In the genomic region with DNA sequence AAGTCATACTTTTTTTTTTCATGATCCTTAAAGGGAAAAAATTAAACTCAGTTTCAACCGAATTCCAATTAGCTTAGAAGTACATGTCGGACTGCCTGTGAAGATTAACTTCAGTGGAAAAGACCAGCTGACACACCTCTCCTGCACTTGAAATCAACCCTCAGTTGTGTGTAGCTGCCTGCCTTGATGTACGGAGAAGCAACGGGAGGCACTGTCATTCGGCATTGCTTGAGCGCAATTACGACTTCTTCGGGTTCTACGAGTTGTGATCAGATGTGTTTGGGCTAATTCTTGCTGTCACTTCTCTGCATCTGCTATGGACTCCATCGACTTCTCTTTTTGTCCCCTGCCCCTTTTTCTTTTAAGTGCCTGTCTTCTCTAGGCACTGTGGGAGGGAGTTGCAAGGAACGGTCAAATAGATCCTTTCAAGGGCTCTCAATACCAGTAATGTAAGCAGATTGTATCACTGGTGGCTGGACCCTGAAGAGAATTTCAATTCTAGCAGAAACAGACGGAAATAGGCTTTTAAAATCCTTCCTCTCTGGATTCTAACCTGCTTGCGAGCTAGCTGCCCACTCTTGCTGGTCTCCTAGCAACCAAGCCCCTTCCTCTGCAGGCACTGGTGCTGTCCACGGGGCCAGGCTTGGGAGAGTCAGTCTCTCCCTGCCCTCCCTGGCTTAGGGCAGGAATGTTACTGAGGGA, we compare ENCODE assay signal across 9 mouse cellular contexts. TPM values are rescaled to one million over a fixed set of nuclear protein-coding genes. Genes with fewer than 3 reads are reported as not detected.
A peak's percentile ranks its signal among the peaks of the same experiment; 100 is the strongest.
DNase-seq lines count a peak whose midpoint lies in the region; ATAC-seq and TF ChIP-seq lines count a peak whose summit lies in the region.
"Had no signal": no experiment of that assay in that cellular context is flagged by ENCODE, and none has a peak within 500 bp of the region (broad histone marks: within the 10 kb centered on the region; RNA-seq: fewer than 3 reads in every experiment).

No protein-coding gene starts in this region.

- no peak for DNase-seq in layer of hippocampus, adult 2 months (ENCODE audit: low spot score in 2 of 2)
- no peak for DNase-seq in layer of hippocampus, postnatal 36 days
- DNase-seq in hindbrain, postnatal 0 days (ENCODE audit: low spot score), result peak; percentile 80
- DNase-seq in testis, postnatal 14 days (ENCODE audit: low spot score), result no peak
- DNase-seq in thymus, postnatal 10 days (ENCODE audit: low spot score in 2 of 2), result no peak
- no peak for DNase-seq in B cell, adult 2 months

- 31% methylated on average over 14 of the region's 14 CpGs for WGBS in embryonic facial prominence, embryonic 12.5 days
- 11% methylated on average over 14 of the region's 14 CpGs for WGBS in hindbrain, postnatal 0 days
- WGBS in neural tube, embryonic 13.5 days, result 10% methylated on average over 14 of the region's 14 CpGs

- H3K27me3 ChIP-seq in embryonic facial prominence, embryonic 12.5 days, result no peaks in the 10 kb centered on the region
- H3K27me3 ChIP-seq in hindbrain, postnatal 0 days (ENCODE audit: insufficient read depth, low read length), result no peaks in the 10 kb centered on the region
- H3K27me3 ChIP-seq in neural tube, embryonic 13.5 days, result peaks cover 24% of the 10 kb centered on the region

- TF ChIP-seq CTCF in layer of hippocampus, adult 2 months (conservative IDR thresholded peaks at IDR 0.05), result no peak
- TF ChIP-seq CTCF in hindbrain, postnatal 0 days (IDR thresholded peaks at IDR 0.05; ENCODE audit: low read depth), result no peak

- no peaks in the 10 kb centered on the region for H3K36me3 ChIP-seq in embryonic facial prominence, embryonic 12.5 days
- no peaks in the 10 kb centered on the region for H3K36me3 ChIP-seq in hindbrain, postnatal 0 days (ENCODE audit: insufficient read depth, low read length)
- H3K36me3 ChIP-seq in neural tube, embryonic 13.5 days, result no peaks in the 10 kb centered on the region

- H3K4me2 ChIP-seq in embryonic facial prominence, embryonic 12.5 days (replicated peaks), result peak overlapping the region; percentile 36
- H3K4me2 ChIP-seq in hindbrain, postnatal 0 days (ENCODE audit: low read depth, low read length), result peak overlapping the region; percentile 45
- H3K4me2 ChIP-seq in neural tube, embryonic 13.5 days, result peak overlapping the region; percentile 51

- H3K4me1 ChIP-seq in embryonic facial prominence, embryonic 12.5 days, result peaks cover 26% of the 10 kb centered on the region
- H3K4me1 ChIP-seq in hindbrain, postnatal 0 days (ENCODE audit: insufficient read depth, low read length), result peaks cover 18% of the 10 kb centered on the region
- peaks cover 33% of the 10 kb centered on the region for H3K4me1 ChIP-seq in neural tube, embryonic 13.5 days (replicated peaks)

- H3K9ac ChIP-seq in embryonic facial prominence, embryonic 12.5 days, result peak overlapping the region; percentile 24; the same call in 1 of the 2 replicates
- H3K9ac ChIP-seq in hindbrain, postnatal 0 days (replicated peaks; ENCODE audit: low read length), result 0 out of 2 replicates have a peak overlapping the region, but pooled peaks have one; percentile 21
- peak overlapping the region; percentile 47; the same call in 1 of the 2 replicates for H3K9ac ChIP-seq in neural tube, embryonic 13.5 days

- H3K4me3 ChIP-seq in layer of hippocampus, adult 2 months, result peak overlapping the region; percentile 10; the same call in 1 of the 2 replicates
- H3K4me3 ChIP-seq in embryonic facial prominence, embryonic 12.5 days, result no peak overlapping the region
- no peak overlapping the region for H3K4me3 ChIP-seq in hindbrain, postnatal 0 days (ENCODE audit: low read length)
- peak overlapping the region; percentile 10; the same call in 1 of the 2 replicates for H3K4me3 ChIP-seq in neural tube, embryonic 13.5 days
- H3K4me3 ChIP-seq: myocyte had no signal

- peak overlapping the region; percentile 53; the same call in 1 of the 2 replicates for H3K27ac ChIP-seq in layer of hippocampus, adult 2 months
- no peak overlapping the region; the same call in 1 of the 2 replicates for H3K27ac ChIP-seq in embryonic facial prominence, embryonic 12.5 days
- peak overlapping the region; percentile 66 for H3K27ac ChIP-seq in hindbrain, postnatal 0 days
- peak overlapping the region; percentile 73 for H3K27ac ChIP-seq in neural tube, embryonic 13.5 days (replicated peaks)

- H3K9me3 ChIP-seq in embryonic facial prominence, embryonic 12.5 days, result no peaks in the 10 kb centered on the region
- no peaks in the 10 kb centered on the region for H3K9me3 ChIP-seq in hindbrain, postnatal 0 days (ENCODE audit: low read length)
- no peaks in the 10 kb centered on the region for H3K9me3 ChIP-seq in neural tube, embryonic 13.5 days

- no peak for ATAC-seq in embryonic facial prominence, embryonic 12.5 days (ENCODE audit: insufficient number of reproducible peaks, insufficient read depth, low FRiP score, low TSS enrichment)
- ATAC-seq in hindbrain, postnatal 0 days, result peak; percentile 90
- ATAC-seq in neural tube, embryonic 13.5 days (ENCODE audit: low read depth), result peak; percentile 87

RNA-seq across cellular contexts. Expression of a gene that starts 36.0 kb away (rescaled TPM):
- 10 to 100 TPM; 78.8 to 81.5 TPM for total RNA-seq in layer of hippocampus, adult 2 months (2021)
- 10 to 100 TPM; 80.2 to 80.9 TPM for total RNA-seq in layer of hippocampus, postnatal 36 days (2021)
- polyA plus RNA-seq in embryonic facial prominence, embryonic 12.5 days (2016; fragmentation: Nextera tagmentation; extraction: Ambion mirVana), result 60.0 and 61.4 TPM in 2 replicates
- total RNA-seq in hindbrain, postnatal 0 days (2014; rRNA removed), result 160 and 177 TPM in 2 replicates
- polyA plus RNA-seq in hindbrain, postnatal 0 days (2015; fragmentation: Nextera tagmentation; extraction: Ambion mirVana), result 34.4 and 38.7 TPM in 2 replicates
- polyA plus RNA-seq in neural tube, embryonic 13.5 days (2015; fragmentation: Nextera tagmentation; extraction: Ambion mirVana), result 39.4 and 44.3 TPM in 2 replicates

Comparison
In these comparisons a context has a peak if more than half of its experiments do, and no peak if none do; other contexts are left out.
1. H3K4me3 ChIP-seq: peak in layer of hippocampus, adult 2 months (single experiment) and neural tube, embryonic 13.5 days (single experiment); none in embryonic facial prominence, embryonic 12.5 days (single experiment) and hindbrain, postnatal 0 days (single experiment).
2. Peak in every context shown above with its lines, with median percentiles within 50 percentile points of each other: H3K4me2 ChIP-seq and H3K9ac ChIP-seq.